Mouse (Mus musculus): Measurements from ENCODE around the gene Gm21974.

- no peak for TF ChIP-seq POLR2A (IDR thresholded peaks at IDR 0.05; ENCODE audit: control insufficient read depth, extremely low read depth, insufficient read depth, low read length, poor library complexity)
- no peak for TF ChIP-seq CTCF (IDR thresholded peaks at IDR 0.05; ENCODE audit: borderline replicate concordance, control insufficient read depth, extremely low read depth, insufficient read depth, low read length, poor library complexity)
These were observed 20.0 kb upstream of the Gm21974 start for GRCm38 (mm10) chr7:127915293-127915692.

All from thymus, adult 2 months (tissue).